Mouse (Mus musculus) ES-Bruce4 (cell line): ENCODE measurements around the gene Tmeff1. TPM values are rescaled to one million over a fixed set of nuclear protein-coding genes. Genes with fewer than 3 reads are reported as not detected.

Source experiments
- H3K27ac ChIP-seq: 2 replicates; pipeline ENCODE4 v1.5.1; 2012; ENCODE audit warnings: low read length, inconsistent platforms; ENCODE audit not compliant: insufficient read depth
- H3K27me3 ChIP-seq: 2 replicates; pipeline ENCODE4 v1.6.1; 2012; ENCODE audit warnings: mild to moderate bottlenecking, low read length, inconsistent platforms; ENCODE audit not compliant: control insufficient read depth, poor library complexity, insufficient read depth, severe bottlenecking
- H3K36me3 ChIP-seq: 2 replicates; pipeline ENCODE4 v1.6.1; 2012; ENCODE audit warnings: inconsistent platforms, mild to moderate bottlenecking, low read length, moderate library complexity; ENCODE audit not compliant: control insufficient read depth, poor library complexity, insufficient read depth, severe bottlenecking
- H3K4me1 ChIP-seq: one replicate; pipeline ENCODE4 v1.8.1; 2011; ENCODE audit warnings: low read length; ENCODE audit not compliant: control insufficient read depth, insufficient read depth
- H3K4me3 ChIP-seq: 2 replicates; pipeline ENCODE4 v1.5.1; 2011; ENCODE audit warnings: low read depth, mild to moderate bottlenecking, low read length
- H3K9ac ChIP-seq: 2 replicates; pipeline ENCODE4 v1.6.1; 2012; ENCODE audit warnings: low read depth, mild to moderate bottlenecking, inconsistent platforms; ENCODE audit not compliant: poor library complexity, severe bottlenecking
- H3K9me3 ChIP-seq: replicated peaks from 2 replicates; pipeline ENCODE4 v1.6.1; 2012; ENCODE audit warnings: mild to moderate bottlenecking, low read length, inconsistent platforms; ENCODE audit not compliant: control insufficient read depth, poor library complexity, insufficient read depth, severe bottlenecking
- CTCF ChIP-seq: IDR thresholded peaks from one replicate; pipeline ENCODE4 v1.8.1; 2011; ENCODE audit warnings: low read depth, low read length
- EP300 ChIP-seq: IDR thresholded peaks from 2 replicates; pipeline ENCODE4 v1.6.1; 2011; ENCODE audit warnings: low read depth, low read length; ENCODE audit not compliant: insufficient read depth
- POLR2A ChIP-seq: IDR thresholded peaks from one replicate; pipeline ENCODE4 v1.8.1; 2011; ENCODE audit warnings: low read length; ENCODE audit not compliant: insufficient read depth
- polyA plus RNA-seq: library from polyadenylated mRNA; stranded (reverse); fragments of >200 nt; gene quantifications from 2 replicates; pipeline ENCODE4 v1.2.4, GENCODE M21; 2011; ENCODE audit warnings: low read depth; ENCODE audit not compliant: missing spikeins, insufficient read depth, insufficient read length

Tmeff1 gene
- polyA plus RNA-seq, 1 experiment: 167 TPM

GRCm38 (mm10) chr4:48540576-48541111, 44.3 kb upstream of the Tmeff1 start:
- Histone ChIP-seq H3K9ac (peak overlapping the region; percentile 100), H3K4me1 (peaks cover 9% of the 10 kb centered on the region), H3K4me3 (peak overlapping the region; percentile 87), H3K27ac (peak overlapping the region; percentile 43), H3K27me3 (no peaks in the 10 kb centered on the region), H3K36me3 (no peaks in the 10 kb centered on the region), H3K9me3 (no peaks in the 10 kb centered on the region)
- TF ChIP-seq CTCF (no peak), POLR2A (no peak), EP300 (no peak)

- TF ChIP-seq CTCF (no peak), EP300 (no peak), POLR2A (no peak)
These were observed 43.3 kb upstream of the Tmeff1 start for GRCm38 (mm10) chr4:48541526-48542250.

GRCm38 (mm10) chr4:48542351-48542750, 42.6 kb upstream of the Tmeff1 start:
- H3K9ac ChIP-seq: 0 out of 2 replicates have a peak overlapping the region, but pooled peaks have one; percentile 100
- no peaks in the 10 kb centered on the region for H3K27me3 ChIP-seq
- H3K36me3 ChIP-seq: no peaks in the 10 kb centered on the region
- H3K4me3 ChIP-seq: no peak overlapping the region
- H3K9me3 ChIP-seq: no peaks in the 10 kb centered on the region
- no peak overlapping the region for H3K27ac ChIP-seq
- TF ChIP-seq POLR2A (no peak), CTCF (no peak), EP300 (no peak)
- peaks cover 16% of the 10 kb centered on the region for H3K4me1 ChIP-seq

More at GRCm38 (mm10) chr4:48541526-48542250, 43.3 kb upstream of the Tmeff1 start:
- no peak overlapping the region; the same call in 1 of the 2 replicates for H3K27ac ChIP-seq
- H3K36me3 ChIP-seq: no peaks in the 10 kb centered on the region
- peaks cover 11% of the 10 kb centered on the region for H3K4me1 ChIP-seq
- H3K4me3 ChIP-seq: peak overlapping the region; percentile 63
- peak overlapping the region; percentile 100 for H3K9ac ChIP-seq
- H3K9me3 ChIP-seq: no peaks in the 10 kb centered on the region
- no peaks in the 10 kb centered on the region for H3K27me3 ChIP-seq

GRCm38 (mm10) chr4:48543071-48543865, 41.7 kb upstream of the Tmeff1 start:
- Histone ChIP-seq H3K36me3 (no peaks in the 10 kb centered on the region), H3K27ac (peak overlapping the region; percentile 1; the same call in 1 of the 2 replicates), H3K4me3 (no peak overlapping the region), H3K27me3 (no peaks in the 10 kb centered on the region), H3K9me3 (no peaks in the 10 kb centered on the region), H3K4me1 (peaks cover 16% of the 10 kb centered on the region), H3K9ac (no peak overlapping the region)
- no peak for TF ChIP-seq POLR2A
- TF ChIP-seq EP300: no peak
- TF ChIP-seq CTCF: no peak

- Histone ChIP-seq H3K4me1 (peaks cover 14% of the 10 kb centered on the region), H3K27me3 (no peaks in the 10 kb centered on the region)
These were observed 40.8 kb upstream of the Tmeff1 start for GRCm38 (mm10) chr4:48544141-48544540.

More at GRCm38 (mm10) chr4:48544141-48544540, 40.8 kb upstream of the Tmeff1 start:
- Histone ChIP-seq H3K27ac (no peak overlapping the region), H3K36me3 (no peaks in the 10 kb centered on the region), H3K4me3 (no peak overlapping the region), H3K9me3 (no peaks in the 10 kb centered on the region), H3K9ac (no peak overlapping the region)
- no peak for TF ChIP-seq CTCF
- no peak for TF ChIP-seq POLR2A
- TF ChIP-seq EP300: no peak
